Mouse (Mus musculus) brain, embryonic 14.5 days (tissue): ENCODE results near the gene Lgi2. TPM values are rescaled to one million over a fixed set of nuclear protein-coding genes. Genes with fewer than 3 reads are reported as not detected.
A peak's percentile ranks its signal among the peaks of the same experiment; 100 is the strongest.

Source experiments
- DNase-seq: peaks from one replicate; pipeline ENCODE4 v3.0.0-alpha.2; 2011; ENCODE audit warnings: low read depth
- CTCF ChIP-seq: fragments of 200-500 bp; IDR thresholded peaks from 2 replicates; pipeline ENCODE4 v1.5.1; 2012; ENCODE audit warnings: inconsistent platforms, mild to moderate bottlenecking, moderate library complexity, borderline replicate concordance; ENCODE audit not compliant: insufficient read depth, insufficient read length; ENCODE audit errors: extremely low read depth
- POLR2A ChIP-seq: fragments of 200-500 bp; IDR thresholded peaks from 2 replicates; pipeline ENCODE4 v1.6.1; 2012; ENCODE audit warnings: mild to moderate bottlenecking, inconsistent platforms, borderline replicate concordance; ENCODE audit not compliant: poor library complexity, insufficient read depth, insufficient read length, severe bottlenecking; ENCODE audit errors: extremely low read depth
- polyA plus RNA-seq: library from polyadenylated mRNA; depleted of rRNA; stranded (reverse); fragments of >200 nt; gene quantifications from 2 replicates; pipeline ENCODE4 v1.2.3, GENCODE M21; 2012; rRNA removed

The Lgi2 gene
- polyA plus RNA-seq, 1 experiment: 8.3 TPM

DNA sequence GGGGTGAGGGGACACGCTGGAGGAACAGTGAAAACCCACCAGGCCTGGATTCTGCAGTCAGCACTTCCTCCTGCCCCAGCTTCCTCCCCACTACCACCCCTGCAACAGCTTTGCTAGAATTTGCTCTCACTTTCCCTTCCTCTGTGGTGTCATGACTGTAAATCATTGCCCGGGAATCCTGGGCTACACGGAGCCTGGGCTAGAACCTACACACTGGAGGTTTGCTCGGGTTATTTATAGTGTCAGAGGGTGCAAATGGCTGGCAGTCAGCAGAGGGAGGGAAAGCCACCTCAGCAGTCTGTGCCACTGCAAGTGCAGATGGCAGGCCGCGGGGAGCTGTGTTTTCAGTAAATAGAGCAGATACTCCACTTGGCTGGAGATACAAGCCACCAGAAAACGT, 37.7 kb downstream of the Lgi2 start:
- peak; percentile 13 for DNase-seq
- TF ChIP-seq POLR2A: no peak

DNA sequence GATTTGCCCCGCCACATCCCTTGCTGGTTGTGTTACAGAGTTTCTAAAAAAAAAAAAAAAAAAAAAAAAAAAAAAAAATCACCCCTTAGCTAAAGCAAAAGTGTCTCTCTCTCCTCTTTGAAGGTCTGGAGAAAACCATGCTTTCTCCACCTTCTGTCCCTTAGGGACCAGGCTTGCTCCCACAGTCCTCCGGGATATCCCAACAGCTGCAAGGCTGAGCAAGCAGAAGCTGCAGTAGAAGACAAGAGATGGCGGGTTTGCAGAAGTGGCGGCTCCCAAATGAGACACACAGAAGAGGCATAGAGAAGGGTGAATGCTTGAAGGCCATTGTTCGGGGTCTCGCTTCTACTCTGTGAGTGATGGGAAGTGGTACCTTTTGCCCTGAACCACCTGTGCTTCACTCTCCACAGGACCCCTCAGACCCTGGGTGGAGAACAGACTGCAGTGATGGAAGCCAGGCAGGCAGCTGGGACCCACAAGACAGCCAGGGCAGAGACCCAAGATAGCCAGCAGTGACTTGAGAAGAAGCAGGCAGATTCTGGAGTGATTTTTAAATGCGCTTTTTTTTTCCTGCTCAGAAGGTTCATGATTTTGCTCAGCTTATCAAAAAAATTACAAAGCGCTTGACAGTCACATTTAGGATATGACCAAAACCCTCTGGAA, 39.8 kb downstream of the Lgi2 start:
- TF ChIP-seq CTCF (no peak), POLR2A (no peak)
- no peak for DNase-seq

DNA sequence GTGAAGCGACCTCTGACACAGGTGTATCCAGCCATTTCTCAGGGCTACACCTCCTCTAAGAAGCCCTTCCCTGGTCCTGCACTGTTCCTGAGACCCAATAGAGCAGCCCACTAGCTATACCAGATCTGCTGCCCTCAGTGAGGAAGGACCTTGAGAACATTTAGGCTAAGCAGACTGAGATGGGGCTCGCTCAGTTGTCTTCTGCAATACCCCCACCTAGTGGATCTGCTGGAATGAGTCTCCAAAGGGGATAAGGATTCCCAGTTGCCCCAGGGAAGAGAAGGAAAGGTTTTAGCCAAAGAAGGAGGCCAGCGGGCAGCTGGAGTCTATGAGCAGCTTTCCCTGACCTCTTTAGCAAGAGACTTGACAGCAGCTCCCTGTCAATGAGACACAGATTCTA, 42.1 kb downstream of the Lgi2 start:
- DNase-seq: peak; percentile 71
- TF ChIP-seq POLR2A (no peak), CTCF (peak; percentile 58; the same call in 1 of the 2 replicates)

DNA sequence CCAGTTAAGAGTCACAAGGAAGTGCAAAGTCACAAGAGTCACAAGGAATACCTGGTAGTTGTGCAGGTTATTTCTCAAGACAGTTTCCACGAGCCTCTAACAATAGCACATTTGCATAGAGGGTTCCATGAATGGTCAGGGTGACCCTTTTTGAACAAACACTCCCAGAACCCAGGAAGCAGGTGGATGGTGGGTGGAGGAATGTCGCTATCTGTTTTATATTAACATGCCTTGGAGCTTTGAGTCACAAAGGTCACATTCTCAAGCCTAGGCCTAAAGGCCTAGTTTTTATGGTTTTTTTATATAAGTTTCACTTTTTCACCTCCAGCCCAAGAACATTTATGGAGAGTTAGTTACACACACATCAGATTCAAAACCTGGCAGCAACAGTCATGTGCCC, 46.3 kb downstream of the Lgi2 start:
- no peak for DNase-seq
- TF ChIP-seq POLR2A: no peak
- no peak for TF ChIP-seq CTCF

DNA sequence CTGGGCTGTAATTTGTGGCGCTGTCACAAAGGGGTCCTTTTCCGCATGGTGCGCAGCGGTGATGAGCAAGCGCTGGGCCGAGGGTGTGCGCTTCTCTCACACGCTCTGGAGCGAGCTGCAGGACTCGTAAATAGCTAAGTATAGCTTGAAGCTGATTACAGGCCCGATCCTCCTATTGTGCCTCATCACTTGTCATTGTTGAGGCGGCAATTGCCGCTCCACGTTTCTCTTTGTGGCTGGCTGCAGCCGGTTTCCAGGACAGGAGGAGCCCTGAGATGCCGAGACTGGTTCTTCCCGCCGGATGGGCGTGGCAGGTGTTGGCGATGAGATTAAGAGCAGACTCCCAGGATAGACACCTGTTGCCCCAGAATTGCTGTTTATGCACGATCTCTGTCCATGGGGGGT, 50.2 kb downstream of the Lgi2 start:
- peak; percentile 81 for DNase-seq
- TF ChIP-seq CTCF: no peak

DNA sequence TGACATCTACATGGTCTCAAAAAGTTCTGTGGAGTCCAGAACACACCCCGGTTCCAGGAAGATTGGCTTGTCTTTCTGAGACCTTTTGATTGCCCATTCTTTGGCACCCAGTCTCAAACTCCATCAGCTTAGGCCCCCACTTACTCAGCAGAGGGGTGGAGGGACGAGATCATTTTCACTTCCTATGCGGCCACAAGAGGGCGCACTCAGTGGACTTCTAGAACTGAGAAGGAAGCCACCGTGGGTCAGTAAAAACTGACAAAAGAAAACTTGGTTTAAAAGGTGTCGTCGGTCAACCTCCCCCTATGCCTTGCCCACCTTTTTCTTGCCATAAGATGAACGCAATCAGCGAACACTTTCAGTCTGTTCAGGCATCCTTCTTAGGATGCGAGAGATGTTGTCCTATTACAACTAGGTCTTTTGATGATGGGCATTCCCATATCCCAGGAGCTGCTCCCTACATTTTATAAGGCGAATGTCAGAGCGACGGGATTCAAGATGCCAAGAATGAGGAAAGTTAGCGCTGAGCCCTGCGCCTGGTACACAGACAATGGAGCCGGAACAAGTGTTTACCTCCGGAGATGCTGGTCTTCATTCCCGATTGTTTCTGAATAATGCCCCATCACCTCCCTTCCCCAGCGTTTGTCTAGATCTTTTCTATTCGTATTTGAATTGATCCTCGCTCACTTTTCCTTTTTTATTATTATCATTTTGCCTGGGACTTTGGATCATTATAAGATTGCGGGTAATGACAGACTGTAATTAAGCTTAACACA, 50.8 kb downstream of the Lgi2 start:
- TF ChIP-seq POLR2A (no peak), CTCF (peak; percentile 82)
- DNase-seq: peak; percentile 91

DNA sequence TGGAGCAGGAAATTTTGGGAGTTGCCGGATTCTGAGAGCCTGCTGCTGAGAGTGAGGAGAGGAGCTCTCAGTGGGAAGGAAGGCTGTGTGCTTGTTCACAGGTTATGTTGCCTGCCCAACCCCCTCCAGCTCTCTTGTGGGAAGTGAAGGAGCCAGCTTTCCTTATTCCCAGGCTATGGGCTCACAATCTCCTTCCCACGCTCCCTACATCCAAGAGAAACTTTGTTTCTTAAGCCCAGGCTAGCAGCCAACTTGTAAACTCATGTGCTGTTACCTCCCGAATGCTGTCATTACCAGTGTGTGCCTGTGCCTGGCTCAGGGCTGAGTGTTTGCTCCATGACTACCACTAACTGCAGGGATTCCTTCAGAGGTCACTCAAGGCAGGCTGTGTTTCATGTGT, 55.2 kb downstream of the Lgi2 start:
- DNase-seq: no peak
- TF ChIP-seq POLR2A (no peak), CTCF (no peak)

DNA sequence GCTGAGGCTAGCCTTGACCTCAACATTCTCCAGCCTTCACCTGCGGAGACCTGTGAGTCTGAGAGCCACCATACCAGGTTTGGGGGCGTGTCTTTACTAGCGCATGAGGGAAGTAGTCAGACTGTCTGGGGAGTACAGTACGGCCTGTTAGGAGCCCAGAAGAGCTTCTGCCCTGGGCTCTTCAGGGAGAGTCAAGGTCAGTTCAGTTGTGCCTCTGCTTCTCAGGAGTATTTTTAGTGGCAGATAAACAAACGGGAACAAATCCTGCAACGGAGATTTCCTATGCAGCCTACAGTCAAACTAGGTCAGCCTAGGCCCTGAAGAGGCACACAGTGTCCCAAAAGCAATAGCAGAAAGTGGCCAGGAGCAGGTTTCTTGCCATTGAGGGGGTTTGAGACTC, 56.8 kb downstream of the Lgi2 start:
- DNase-seq: no peak
- TF ChIP-seq POLR2A (no peak), CTCF (no peak)

DNA sequence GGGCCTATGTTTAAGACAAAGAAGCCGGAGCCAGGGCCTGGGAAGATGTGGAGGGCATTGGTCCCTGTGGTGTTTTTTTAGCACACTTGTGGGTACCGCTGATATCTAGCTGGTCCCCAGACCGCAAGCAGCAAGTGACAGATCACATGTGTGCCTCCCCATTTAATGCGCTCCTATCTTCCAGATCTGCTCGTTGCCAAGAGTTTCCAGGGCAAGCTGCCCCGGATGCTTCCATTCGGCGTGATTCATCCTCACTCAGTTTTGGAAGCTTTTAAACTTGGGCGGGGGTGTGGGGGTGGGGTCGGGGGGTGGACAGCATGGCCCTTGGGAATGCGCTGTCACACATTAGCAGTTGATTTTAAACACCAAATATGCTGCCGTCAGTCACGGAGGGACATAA, 61.6 kb downstream of the Lgi2 start:
- DNase-seq: no peak
- no peak for TF ChIP-seq POLR2A
- no peak for TF ChIP-seq CTCF

DNA sequence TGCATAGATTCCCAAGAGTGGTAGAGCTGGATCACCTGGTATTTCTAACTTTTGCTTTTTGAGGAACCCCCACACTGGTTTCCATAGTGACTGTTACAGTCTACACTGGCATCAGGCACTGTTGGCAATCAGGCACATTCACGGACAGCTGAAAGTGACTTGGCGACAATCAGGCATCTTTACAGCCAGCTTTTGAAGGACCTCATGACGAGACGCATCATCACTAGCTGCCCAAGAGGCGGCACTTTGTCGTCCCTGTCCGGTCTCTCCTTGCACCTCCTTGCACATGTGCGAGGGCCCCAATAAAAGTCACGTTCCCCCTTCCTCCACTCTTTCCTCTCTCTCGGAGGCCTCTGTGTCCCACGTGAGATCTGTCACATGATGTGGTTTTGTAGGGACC, 62.1 kb downstream of the Lgi2 start:
- no peak for TF ChIP-seq CTCF
- TF ChIP-seq POLR2A: no peak
- DNase-seq: no peak

DNA sequence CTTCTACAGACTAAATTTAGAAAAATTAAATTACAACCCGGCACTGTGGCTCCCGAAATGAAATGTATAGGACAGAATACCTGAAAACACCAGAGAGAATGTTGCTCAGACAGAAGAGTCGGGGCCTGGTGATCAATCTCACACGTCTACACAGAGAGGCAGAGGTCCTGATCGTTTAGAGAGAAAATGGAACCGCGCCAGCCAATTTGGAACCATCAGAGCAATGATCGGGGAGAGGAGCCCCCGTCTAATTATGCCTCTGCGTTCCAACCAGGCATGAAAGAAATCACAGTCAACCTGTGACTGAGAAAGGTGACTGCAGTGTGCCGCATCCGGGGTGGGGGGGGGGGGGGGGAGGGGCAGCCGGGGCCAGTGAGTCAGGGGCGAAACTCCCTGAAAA, 70.6 kb downstream of the Lgi2 start:
- DNase-seq: peak; percentile 66
- no peak for TF ChIP-seq POLR2A
- TF ChIP-seq CTCF: no peak

DNA sequence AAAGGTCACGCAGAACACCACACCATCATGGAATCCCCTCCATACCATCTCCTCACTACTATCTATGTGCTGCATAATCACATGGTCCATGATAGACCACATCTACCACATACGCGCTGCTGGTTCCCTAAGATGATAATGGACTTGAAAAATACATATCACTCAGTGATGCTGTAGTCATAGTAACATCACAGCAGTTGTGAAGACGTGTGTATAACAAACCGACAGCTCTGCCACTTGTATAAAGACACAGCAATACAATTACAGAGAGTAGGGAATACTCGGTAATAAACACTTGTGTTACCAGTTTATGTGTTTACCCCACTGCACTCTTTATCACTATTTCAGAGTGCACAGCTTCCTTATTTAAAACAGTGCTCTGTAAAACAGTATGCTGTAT, 74.8 kb downstream of the Lgi2 start:
- no peak for DNase-seq
- no peak for TF ChIP-seq POLR2A
- no peak for TF ChIP-seq CTCF

DNA sequence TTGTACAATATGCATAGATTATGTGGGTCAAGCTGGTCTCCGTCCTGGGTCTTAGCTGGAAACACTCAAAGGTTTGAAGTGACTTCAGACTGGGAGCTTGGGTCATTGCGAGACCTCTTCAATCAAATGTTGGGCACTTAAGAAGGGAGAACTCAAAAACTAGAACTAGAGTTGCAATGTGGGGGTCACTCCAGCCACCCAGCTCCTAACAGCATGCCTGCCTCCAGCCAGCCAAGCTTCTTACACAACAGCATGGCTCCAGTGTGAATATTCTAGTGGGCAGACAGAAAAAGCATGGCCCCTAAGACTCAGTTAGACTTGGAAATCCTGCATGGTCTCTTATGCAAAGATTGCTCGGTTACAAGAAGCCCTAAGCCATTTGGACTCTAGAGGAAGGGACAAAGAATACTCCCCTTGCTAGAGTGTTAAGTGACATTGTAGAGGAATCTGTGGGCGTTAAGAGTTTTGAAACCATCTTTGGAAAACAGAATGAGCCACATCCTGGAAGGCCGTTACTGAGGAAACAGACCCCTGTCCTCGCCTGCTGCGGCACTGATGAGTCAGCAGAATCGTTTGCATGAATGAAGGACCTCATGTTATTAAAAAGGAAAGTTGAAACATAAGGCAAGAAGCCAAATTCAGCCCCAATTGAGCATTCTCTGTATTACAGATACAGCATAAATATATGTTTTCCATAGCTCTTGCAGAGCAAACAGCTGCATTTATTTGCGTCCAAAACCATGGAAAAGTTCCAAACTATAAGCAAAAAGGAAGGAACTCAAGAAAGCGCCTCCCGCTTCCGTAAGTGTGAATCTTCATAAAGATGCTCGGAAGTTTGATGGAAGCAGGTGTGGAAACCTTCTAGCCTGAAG, 78.5 kb downstream of the Lgi2 start:
- TF ChIP-seq CTCF: no peak
- TF ChIP-seq POLR2A: no peak
- DNase-seq: no peak

Other genes starting within 250 kb of the Lgi2 start
- 0.76 and 1.3 TPM in 2 replicates for gene Sod3, start 202.7 kb downstream of the Lgi2 start, polyA plus RNA-seq
- 8.0 and 11.3 TPM in 2 replicates for gene Ccdc149, start 94.9 kb downstream of the Lgi2 start, polyA plus RNA-seq
- gene Sepsecs, start 103.2 kb upstream of the Lgi2 start, polyA plus RNA-seq: 10.5 and 11.1 TPM in 2 replicates
- 6.4 and 8.9 TPM in 2 replicates for gene Pi4k2b, start 175.1 kb upstream of the Lgi2 start, polyA plus RNA-seq
- 16.2 and 16.6 TPM in 2 replicates for gene Zcchc4, start 208.9 kb upstream of the Lgi2 start, polyA plus RNA-seq